In genomic region chr8:49236822-49237071, GRCm38 (mm10) we compare ENCODE assay signal across 27 mouse cellular contexts.
A peak's percentile ranks its signal among the peaks of the same experiment; 100 is the strongest.
DNase-seq lines count a peak whose midpoint lies in the region; ATAC-seq and TF ChIP-seq lines count a peak whose summit lies in the region.
"Had no signal": no experiment of that assay in that cellular context is flagged by ENCODE, and none has a peak within 500 bp of the region (broad histone marks: within the 10 kb centered on the region; RNA-seq: fewer than 3 reads in every experiment).

No protein-coding gene starts in this region.

- 31% methylated on average over 4 of the region's 4 CpGs for WGBS in forebrain, embryonic 13.5 days
- 30% methylated on average over 4 of the region's 4 CpGs for WGBS in forebrain, postnatal 0 days
- 50% methylated on average over 4 of the region's 4 CpGs for WGBS in midbrain, embryonic 14.5 days
- WGBS in midbrain, embryonic 11.5 days = 77% methylated on average over 4 of the region's 4 CpGs
- 29% methylated on average over 4 of the region's 4 CpGs for WGBS in hindbrain, embryonic 13.5 days
- 28% methylated on average over 4 of the region's 4 CpGs for WGBS in neural tube, embryonic 14.5 days

- no peak overlapping the region for H3K9ac ChIP-seq in forebrain, embryonic 13.5 days
- no peak overlapping the region for H3K9ac ChIP-seq in forebrain, postnatal 0 days
- H3K9ac ChIP-seq in midbrain, embryonic 14.5 days (replicated peaks; ENCODE audit: low read length) = no peak overlapping the region
- H3K9ac ChIP-seq in midbrain, embryonic 11.5 days (ENCODE audit: low read length) = no peak overlapping the region
- H3K9ac ChIP-seq in hindbrain, embryonic 13.5 days = no peak overlapping the region
- no peak overlapping the region for H3K9ac ChIP-seq in neural tube, embryonic 14.5 days (replicated peaks; ENCODE audit: low read depth, low read length)
- H3K9ac ChIP-seq: embryonic facial prominence, embryonic 12.5 days; heart, embryonic 12.5 days; liver, embryonic 12.5 days; liver, postnatal 0 days had no signal

- no peak overlapping the region for H3K4me3 ChIP-seq in forebrain, embryonic 13.5 days
- no peak overlapping the region for H3K4me3 ChIP-seq in forebrain, postnatal 0 days (ENCODE audit: low read depth, low read length)
- H3K4me3 ChIP-seq in midbrain, embryonic 14.5 days (replicated peaks; ENCODE audit: low read depth, low read length) = no peak overlapping the region
- H3K4me3 ChIP-seq in midbrain, embryonic 11.5 days (ENCODE audit: low read depth, low read length) = no peak overlapping the region
- H3K4me3 ChIP-seq in hindbrain, embryonic 13.5 days = no peak overlapping the region
- H3K4me3 ChIP-seq in neural tube, embryonic 14.5 days (ENCODE audit: low read depth, low read length) = no peak overlapping the region
- H3K4me3 ChIP-seq: embryonic facial prominence, embryonic 12.5 days; heart, adult 2 months; heart, embryonic 12.5 days; layer of hippocampus, adult 2 months; liver, embryonic 12.5 days; megakaryocyte, embryonic 14.5 days had no signal

- no peaks in the 10 kb centered on the region for H3K9me3 ChIP-seq in forebrain, embryonic 13.5 days (replicated peaks)
- no peaks in the 10 kb centered on the region for H3K9me3 ChIP-seq in forebrain, postnatal 0 days (ENCODE audit: low read length)
- H3K9me3 ChIP-seq in midbrain, embryonic 14.5 days (ENCODE audit: control insufficient read depth, low read length) = no peaks in the 10 kb centered on the region
- H3K9me3 ChIP-seq in midbrain, embryonic 11.5 days (ENCODE audit: control insufficient read depth, low read length) = no peaks in the 10 kb centered on the region
- H3K9me3 ChIP-seq in hindbrain, embryonic 13.5 days = no peaks in the 10 kb centered on the region
- no peaks in the 10 kb centered on the region for H3K9me3 ChIP-seq in neural tube, embryonic 14.5 days (ENCODE audit: control insufficient read depth, low read length)
- H3K9me3 ChIP-seq: embryonic facial prominence, embryonic 12.5 days; heart, embryonic 12.5 days; liver, embryonic 12.5 days; megakaryocyte, embryonic 14.5 days had no signal

- H3K4me2 ChIP-seq in forebrain, embryonic 13.5 days = peak overlapping the region; percentile 14; the same call in 1 of the 2 replicates
- no peak overlapping the region for H3K4me2 ChIP-seq in forebrain, postnatal 0 days (ENCODE audit: low read depth)
- no peak overlapping the region for H3K4me2 ChIP-seq in midbrain, embryonic 14.5 days (ENCODE audit: low read length)
- no peak overlapping the region for H3K4me2 ChIP-seq in midbrain, embryonic 11.5 days
- H3K4me2 ChIP-seq in hindbrain, embryonic 13.5 days = no peak overlapping the region
- H3K4me2 ChIP-seq in neural tube, embryonic 14.5 days (ENCODE audit: low read depth, low read length) = no peak overlapping the region
- H3K4me2 ChIP-seq: embryonic facial prominence, embryonic 12.5 days; heart, embryonic 12.5 days; liver, embryonic 12.5 days had no signal

- no peak overlapping the region for H3K27ac ChIP-seq in forebrain, embryonic 13.5 days
- no peak overlapping the region for H3K27ac ChIP-seq in forebrain, postnatal 0 days (ENCODE audit: low read depth, low read length)
- H3K27ac ChIP-seq in midbrain, embryonic 14.5 days (replicated peaks; ENCODE audit: low read depth, low read length) = no peak overlapping the region
- no peak overlapping the region for H3K27ac ChIP-seq in midbrain, embryonic 11.5 days (ENCODE audit: low read depth, low read length)
- peak overlapping the region; percentile 67 for H3K27ac ChIP-seq in hindbrain, embryonic 13.5 days
- peak overlapping the region; percentile 35 for H3K27ac ChIP-seq in neural tube, embryonic 14.5 days (ENCODE audit: low read depth, low read length)
- H3K27ac ChIP-seq: embryonic facial prominence, embryonic 12.5 days; heart, adult 2 months; layer of hippocampus, adult 2 months; liver, embryonic 12.5 days had no signal

- no peak for DNase-seq in forebrain, postnatal 0 days
- DNase-seq in midbrain, embryonic 14.5 days = peak; percentile 8
- no peak for DNase-seq in midbrain, embryonic 11.5 days (ENCODE audit: low spot score, missing footprints)
- DNase-seq in lung, postnatal 36 days = no peak
- DNase-seq: adrenal gland, postnatal 14 days; cerebellum, adult 11-12 months; cerebellum, adult 9-11 months; embryo, embryonic 11 days; heart, adult 2 months; heart, postnatal 4 days; kidney, adult 2 months; kidney, postnatal 36 days; layer of hippocampus, postnatal 36 days; left cerebral cortex, postnatal 4 days; liver, postnatal 0 days; lung, postnatal 4 days; right cerebral cortex, postnatal 14 days; thymus, postnatal 4 days had no signal

- ATAC-seq in forebrain, embryonic 13.5 days = no peak
- no peak for ATAC-seq in forebrain, postnatal 0 days
- no peak for ATAC-seq in midbrain, embryonic 14.5 days (ENCODE audit: low FRiP score, low TSS enrichment)
- no peak for ATAC-seq in midbrain, embryonic 11.5 days (ENCODE audit: low FRiP score)
- ATAC-seq in hindbrain, embryonic 13.5 days (ENCODE audit: low FRiP score) = no peak
- ATAC-seq in neural tube, embryonic 14.5 days (ENCODE audit: low read depth) = peak; percentile 70; the same call in 1 of the 2 replicates
- ATAC-seq: CD4-positive, CD25-positive, alpha-beta regulatory T cell, adult 4 months; liver, embryonic 12.5 days; liver, postnatal 0 days had no signal

- TF ChIP-seq CTCF in forebrain, postnatal 0 days (IDR thresholded peaks at IDR 0.05; ENCODE audit: low read depth) = no peak

- H3K4me1 ChIP-seq in forebrain, embryonic 13.5 days = peaks cover 10% of the 10 kb centered on the region
- H3K4me1 ChIP-seq in forebrain, postnatal 0 days (ENCODE audit: insufficient read depth) = no peaks in the 10 kb centered on the region
- H3K4me1 ChIP-seq in midbrain, embryonic 14.5 days (ENCODE audit: control insufficient read depth, insufficient read depth, low read length) = peaks cover 3% of the 10 kb centered on the region; the same call in 1 of the 2 replicates
- H3K4me1 ChIP-seq in midbrain, embryonic 11.5 days (ENCODE audit: control insufficient read depth, insufficient read depth, low read length) = no peaks in the 10 kb centered on the region
- H3K4me1 ChIP-seq in hindbrain, embryonic 13.5 days (replicated peaks) = peaks cover 6% of the 10 kb centered on the region; the same call in 1 of the 2 replicates
- no peaks in the 10 kb centered on the region for H3K4me1 ChIP-seq in neural tube, embryonic 14.5 days (ENCODE audit: control insufficient read depth, insufficient read depth, low read length)
- H3K4me1 ChIP-seq: embryonic facial prominence, embryonic 12.5 days; heart, embryonic 12.5 days; liver, embryonic 12.5 days; megakaryocyte, embryonic 14.5 days had no signal

- H3K36me3 ChIP-seq in forebrain, embryonic 13.5 days (ENCODE audit: poor library complexity, severe bottlenecking) = no peaks in the 10 kb centered on the region
- H3K36me3 ChIP-seq in forebrain, postnatal 0 days (ENCODE audit: insufficient read depth) = no peaks in the 10 kb centered on the region
- H3K36me3 ChIP-seq in midbrain, embryonic 14.5 days (ENCODE audit: control insufficient read depth, insufficient read depth, low read length) = no peaks in the 10 kb centered on the region
- no peaks in the 10 kb centered on the region for H3K36me3 ChIP-seq in midbrain, embryonic 11.5 days (ENCODE audit: control insufficient read depth, insufficient read depth, low read length)
- H3K36me3 ChIP-seq in hindbrain, embryonic 13.5 days = no peaks in the 10 kb centered on the region
- no peaks in the 10 kb centered on the region for H3K36me3 ChIP-seq in neural tube, embryonic 14.5 days (ENCODE audit: control insufficient read depth, insufficient read depth, low read length)
- H3K36me3 ChIP-seq: embryonic facial prominence, embryonic 12.5 days; heart, embryonic 12.5 days; liver, embryonic 12.5 days had no signal

- H3K27me3 ChIP-seq in forebrain, embryonic 13.5 days = peaks cover 4% of the 10 kb centered on the region; the same call in 1 of the 2 replicates
- no peaks in the 10 kb centered on the region for H3K27me3 ChIP-seq in forebrain, postnatal 0 days (ENCODE audit: insufficient read depth, low read length)
- H3K27me3 ChIP-seq in midbrain, embryonic 14.5 days (ENCODE audit: control insufficient read depth, insufficient read depth, low read length) = no peaks in the 10 kb centered on the region
- H3K27me3 ChIP-seq in midbrain, embryonic 11.5 days (ENCODE audit: control insufficient read depth, insufficient read depth, low read length) = no peaks in the 10 kb centered on the region
- no peaks in the 10 kb centered on the region for H3K27me3 ChIP-seq in hindbrain, embryonic 13.5 days
- no peaks in the 10 kb centered on the region for H3K27me3 ChIP-seq in neural tube, embryonic 14.5 days (ENCODE audit: control insufficient read depth, insufficient read depth, low read length)
- H3K27me3 ChIP-seq: embryonic facial prominence, embryonic 12.5 days; heart, embryonic 12.5 days; liver, embryonic 12.5 days; megakaryocyte, embryonic 14.5 days had no signal

Comparison
In these comparisons a context has a peak if more than half of its experiments do, and no peak if none do; other contexts are left out.
1. H3K27ac ChIP-seq: peak in hindbrain, embryonic 13.5 days (single experiment) and neural tube, embryonic 14.5 days (single experiment); none in forebrain, embryonic 13.5 days (single experiment), forebrain, postnatal 0 days (single experiment), midbrain, embryonic 14.5 days (single experiment) and midbrain, embryonic 11.5 days (single experiment).